Mouse (Mus musculus) neural tube, embryonic 12.5 days (tissue): Measurements from ENCODE around the gene Slc4a2. TPM values are rescaled to one million over a fixed set of nuclear protein-coding genes. Genes with fewer than 3 reads are reported as not detected.

Experiments used
- ATAC-seq: fragments of 200-750 bp; cut with Nextera tagmentation; 2 replicates; pipeline ENCODE4 v1.8.0; 2017; ENCODE audit warnings: low read depth, mild to moderate bottlenecking, moderate TSS enrichment, moderate library complexity; ENCODE audit not compliant: low FRiP score
- H3K27ac ChIP-seq: fragments of 300-500 bp; sonication (generic); 2 replicates; pipeline ENCODE4 v1.5.1; 2016
- H3K27me3 ChIP-seq: fragments of 300-500 bp; sonication (generic); replicated peaks from 2 replicates; pipeline ENCODE4 v1.6.1; 2016; ENCODE audit warnings: mild to moderate bottlenecking
- H3K36me3 ChIP-seq: fragments of 300-500 bp; sonication (generic); 2 replicates; pipeline ENCODE4 v1.6.1; 2016; ENCODE audit warnings: mild to moderate bottlenecking
- H3K4me1 ChIP-seq: fragments of 300-500 bp; sonication (generic); 2 replicates; pipeline ENCODE4 v1.6.1; 2016
- H3K4me2 ChIP-seq: fragments of 300-500 bp; sonication (generic); replicated peaks from 2 replicates; pipeline ENCODE4 v1.6.1; 2016; ENCODE audit warnings: mild to moderate bottlenecking
- H3K4me3 ChIP-seq: fragments of 300-500 bp; sonication (generic); 2 replicates; pipeline ENCODE4 v1.5.1; 2016
- H3K9ac ChIP-seq: fragments of 300-500 bp; sonication (generic); 2 replicates; pipeline ENCODE4 v1.6.1; 2016; ENCODE audit warnings: mild to moderate bottlenecking
- H3K9me3 ChIP-seq: fragments of 300-500 bp; sonication (generic); 2 replicates; pipeline ENCODE4 v1.6.1; 2016; ENCODE audit warnings: mild to moderate bottlenecking
- WGBS: fragments of 180-500 bp; shearing (Covaris S2); methylation state at CpG from one replicate; pipeline ENCODE4 v1.1.7; 2016; 5-methylcytosine and 5-hydroxymethylcytosine counted together
- polyA plus RNA-seq: library from polyadenylated mRNA; unstranded; fragments of >200 nt; fragmentation: Nextera tagmentation; extraction: Ambion mirVana; gene quantifications from 2 replicates; pipeline ENCODE4 v1.2.1, GENCODE M21; 2016

Gene Slc4a2
- polyA plus RNA-seq, 1 experiment from 2014 or later: 24.3 TPM

- Histone ChIP-seq H3K27me3 (no peaks in the 10 kb centered on the region), H3K9ac (no peak overlapping the region), H3K9me3 (no peaks in the 10 kb centered on the region), H3K4me2 (no peak overlapping the region), H3K4me3 (no peak overlapping the region), H3K4me1 (peaks cover 8% of the 10 kb centered on the region), H3K36me3 (peaks cover 26% of the 10 kb centered on the region), H3K27ac (no peak overlapping the region)
- ATAC-seq: no peak
- WGBS: 91% methylated on average over 10 of the region's 10 CpGs
Measured at GRCm38 (mm10) chr5:24417587-24417986, 6.0 kb upstream of the Slc4a2 start.

- Histone ChIP-seq H3K4me1 (peaks cover 27% of the 10 kb centered on the region), H3K9me3 (no peaks in the 10 kb centered on the region), H3K9ac (no peak overlapping the region), H3K27ac (no peak overlapping the region), H3K4me2 (no peak overlapping the region), H3K27me3 (no peaks in the 10 kb centered on the region), H3K36me3 (peaks cover 26% of the 10 kb centered on the region), H3K4me3 (no peak overlapping the region)
- WGBS: 89% methylated on average over 9 of the region's 9 CpGs
- no peak for ATAC-seq
Measured at GRCm38 (mm10) chr5:24420381-24420780, 3.3 kb upstream of the Slc4a2 start.

- 17% methylated on average over 21 of the region's 21 CpGs for WGBS
- Histone ChIP-seq H3K4me2 (peak overlapping the region; percentile 86), H3K36me3 (peaks cover 17% of the 10 kb centered on the region), H3K9me3 (no peaks in the 10 kb centered on the region), H3K27me3 (0 out of 2 replicates have a peak, but pooled peaks cover 3% of the 10 kb centered on the region), H3K4me1 (peaks cover 54% of the 10 kb centered on the region), H3K27ac (peak overlapping the region; percentile 81), H3K9ac (peak overlapping the region; percentile 70), H3K4me3 (peak overlapping the region; percentile 45)
- peak; percentile 14 for ATAC-seq
Measured at GRCm38 (mm10) chr5:24424004-24424781, 556 bp downstream of the Slc4a2 start.

- ATAC-seq: no peak
- 0 out of 2 replicates have a peak, but pooled peaks cover 3% of the 10 kb centered on the region for H3K27me3 ChIP-seq
- WGBS: under 1% methylated on average over 59 of the region's 60 CpGs
- peak overlapping the region; percentile 86 for H3K4me2 ChIP-seq
- H3K36me3 ChIP-seq: peaks cover 17% of the 10 kb centered on the region
- H3K4me3 ChIP-seq: peak overlapping the region; percentile 52
- no peaks in the 10 kb centered on the region for H3K9me3 ChIP-seq
- H3K4me1 ChIP-seq: peaks cover 54% of the 10 kb centered on the region
- peak overlapping the region; percentile 64 for H3K9ac ChIP-seq
- no peak overlapping the region for H3K27ac ChIP-seq
Measured at GRCm38 (mm10) chr5:24424861-24425411, 1.3 kb downstream of the Slc4a2 start.

GRCm38 (mm10) chr5:24425421-24426036 is 1.9 kb downstream of the Slc4a2 start:
- WGBS: under 1% methylated on average over 27 of the region's 30 CpGs
- Histone ChIP-seq H3K4me1 (peaks cover 54% of the 10 kb centered on the region), H3K36me3 (peaks cover 17% of the 10 kb centered on the region; the same call in 1 of the 2 replicates), H3K9me3 (no peaks in the 10 kb centered on the region), H3K27me3 (0 out of 2 replicates have a peak, but pooled peaks cover 3% of the 10 kb centered on the region), H3K9ac (peak overlapping the region; percentile 64), H3K4me2 (peak overlapping the region; percentile 86), H3K4me3 (peak overlapping the region; percentile 52), H3K27ac (no peak overlapping the region)
- no peak for ATAC-seq

- 0 out of 2 replicates have a peak, but pooled peaks cover 3% of the 10 kb centered on the region for H3K27me3 ChIP-seq
- peak overlapping the region; percentile 52 for H3K4me3 ChIP-seq
Measured at GRCm38 (mm10) chr5:24426037-24426432, 2.4 kb downstream of the Slc4a2 start.

GRCm38 (mm10) chr5:24426556-24427284 is 3.1 kb downstream of the Slc4a2 start:
- no peak overlapping the region for H3K27ac ChIP-seq

More at GRCm38 (mm10) chr5:24426037-24426432, 2.4 kb downstream of the Slc4a2 start:
- Histone ChIP-seq H3K27ac (no peak overlapping the region), H3K36me3 (peaks cover 18% of the 10 kb centered on the region), H3K4me1 (peaks cover 54% of the 10 kb centered on the region), H3K9me3 (no peaks in the 10 kb centered on the region), H3K4me2 (peak overlapping the region; percentile 86), H3K9ac (peak overlapping the region; percentile 64)
- no peak for ATAC-seq
- 1% methylated on average over 10 of the region's 10 CpGs for WGBS

GRCm38 (mm10) chr5:24427285-24427633 is 3.6 kb downstream of the Slc4a2 start:
- no peak for ATAC-seq
- Histone ChIP-seq H3K4me3 (no peak overlapping the region), H3K36me3 (peaks cover 30% of the 10 kb centered on the region), H3K4me1 (peaks cover 54% of the 10 kb centered on the region), H3K4me2 (peak overlapping the region; percentile 86), H3K27ac (no peak overlapping the region), H3K27me3 (0 out of 2 replicates have a peak, but pooled peaks cover 3% of the 10 kb centered on the region), H3K9me3 (no peaks in the 10 kb centered on the region), H3K9ac (no peak overlapping the region)
- 9% methylated on average over 12 of the region's 12 CpGs for WGBS

More at GRCm38 (mm10) chr5:24426556-24427284, 3.1 kb downstream of the Slc4a2 start:
- 0 out of 2 replicates have a peak overlapping the region, but pooled peaks have one; percentile 64 for H3K9ac ChIP-seq
- H3K9me3 ChIP-seq: no peaks in the 10 kb centered on the region
- H3K4me1 ChIP-seq: peaks cover 54% of the 10 kb centered on the region
- WGBS: 12% methylated on average over 9 of the region's 9 CpGs
- H3K27me3 ChIP-seq: 0 out of 2 replicates have a peak, but pooled peaks cover 3% of the 10 kb centered on the region
- peak overlapping the region; percentile 52; the same call in 1 of the 2 replicates for H3K4me3 ChIP-seq
- peak overlapping the region; percentile 86 for H3K4me2 ChIP-seq
- H3K36me3 ChIP-seq: peaks cover 25% of the 10 kb centered on the region
- no peak for ATAC-seq

GRCm38 (mm10) chr5:24427981-24428402 is 4.4 kb downstream of the Slc4a2 start:
- Histone ChIP-seq H3K27me3 (0 out of 2 replicates have a peak, but pooled peaks cover 3% of the 10 kb centered on the region), H3K4me3 (no peak overlapping the region), H3K27ac (no peak overlapping the region), H3K36me3 (peaks cover 38% of the 10 kb centered on the region), H3K4me2 (peak overlapping the region; percentile 86), H3K4me1 (peaks cover 49% of the 10 kb centered on the region), H3K9ac (no peak overlapping the region), H3K9me3 (no peaks in the 10 kb centered on the region)
- no peak for ATAC-seq
- WGBS: 3% methylated on average over 15 of the region's 15 CpGs

GRCm38 (mm10) chr5:24428596-24428995 is 5.0 kb downstream of the Slc4a2 start:
- Histone ChIP-seq H3K27me3 (0 out of 2 replicates have a peak, but pooled peaks cover 3% of the 10 kb centered on the region), H3K9me3 (no peaks in the 10 kb centered on the region), H3K36me3 (peaks cover 43% of the 10 kb centered on the region), H3K27ac (no peak overlapping the region), H3K9ac (no peak overlapping the region), H3K4me2 (peak overlapping the region; percentile 86), H3K4me1 (peaks cover 48% of the 10 kb centered on the region), H3K4me3 (no peak overlapping the region)
- no peak for ATAC-seq
- 13% methylated on average over 9 of the region's 9 CpGs for WGBS

GRCm38 (mm10) chr5:24433993-24434392 is 10.4 kb downstream of the Slc4a2 start:
- 94% methylated on average over 8 of the region's 8 CpGs for WGBS
- no peak overlapping the region for H3K4me3 ChIP-seq
- no peak overlapping the region for H3K9ac ChIP-seq
- no peak overlapping the region for H3K27ac ChIP-seq
- no peak for ATAC-seq
- H3K9me3 ChIP-seq: no peaks in the 10 kb centered on the region
- H3K27me3 ChIP-seq: no peaks in the 10 kb centered on the region
- peaks cover 84% of the 10 kb centered on the region for H3K36me3 ChIP-seq
- no peak overlapping the region for H3K4me2 ChIP-seq
- H3K4me1 ChIP-seq: no peaks in the 10 kb centered on the region
